Mouse (Mus musculus) C2C12 (cell line): ENCODE measurements around the gene Sln.

ENCODE experiments used
- CTCF ChIP-seq: IDR thresholded peaks from one replicate; pipeline ENCODE4 v1.5.1; 2011; ENCODE audit not compliant: control insufficient read depth, insufficient read depth, insufficient read length
- MAX ChIP-seq: IDR thresholded peaks from one replicate; pipeline ENCODE4 v1.6.1; 2011; ENCODE audit warnings: mild to moderate bottlenecking, control low read depth
- MYOD1 ChIP-seq: IDR thresholded peaks from one replicate; pipeline ENCODE4 v1.6.1; 2011; ENCODE audit warnings: low read depth; ENCODE audit not compliant: control insufficient read depth, insufficient read length
- MYOG ChIP-seq: IDR thresholded peaks from one replicate; pipeline ENCODE4 v1.6.1; 2011; ENCODE audit not compliant: control insufficient read depth, insufficient read length; ENCODE audit errors: extremely low read depth
- USF1 ChIP-seq: IDR thresholded peaks from one replicate; pipeline ENCODE4 v1.6.1; 2011; ENCODE audit warnings: low read depth, mild to moderate bottlenecking, control low read depth, moderate library complexity

- TF ChIP-seq CTCF (no peak), MAX (no peak), USF1 (no peak), MYOG (no peak), MYOD1 (no peak)
Measured at GRCm38 (mm10) chr9:53854525-53854924, 4.6 kb downstream of the Sln start.
